Mouse (Mus musculus) limb, embryonic 13.5 days (tissue): ENCODE measurements around the gene Sgip1. TPM values are rescaled to one million over a fixed set of nuclear protein-coding genes. Genes with fewer than 3 reads are reported as not detected.

ENCODE experiments used
- ATAC-seq: fragments of 200-750 bp; cut with Nextera tagmentation; 2 replicates; pipeline ENCODE4 v1.8.0; 2017; ENCODE audit warnings: low read depth, moderate number of reproducible peaks, moderate TSS enrichment; ENCODE audit not compliant: low FRiP score
- H3K27ac ChIP-seq: fragments of 300-500 bp; sonication (generic); 2 replicates; pipeline ENCODE4 v1.5.1; 2015; ENCODE audit warnings: inconsistent platforms, mild to moderate bottlenecking, moderate library complexity
- H3K27me3 ChIP-seq: fragments of 300-500 bp; sonication (generic); 2 replicates; pipeline ENCODE4 v1.6.1; 2015; ENCODE audit warnings: mild to moderate bottlenecking, inconsistent platforms
- H3K36me3 ChIP-seq: fragments of 300-500 bp; sonication (generic); 2 replicates; pipeline ENCODE4 v1.6.1; 2015; ENCODE audit warnings: inconsistent platforms, mild to moderate bottlenecking, moderate library complexity
- H3K4me1 ChIP-seq: fragments of 300-500 bp; sonication (generic); 2 replicates; pipeline ENCODE4 v1.6.1; 2015; ENCODE audit warnings: inconsistent platforms
- H3K4me2 ChIP-seq: fragments of 300-500 bp; sonication (generic); replicated peaks from 2 replicates; pipeline ENCODE4 v1.6.1; 2015; ENCODE audit warnings: inconsistent platforms, mild to moderate bottlenecking, moderate library complexity
- H3K4me3 ChIP-seq: fragments of 300-500 bp; sonication (generic); 2 replicates; pipeline ENCODE4 v1.5.1; 2015; ENCODE audit warnings: moderate library complexity, mild to moderate bottlenecking, inconsistent platforms
- H3K9ac ChIP-seq: fragments of 300-500 bp; sonication (generic); 2 replicates; pipeline ENCODE4 v1.6.1; 2015; ENCODE audit warnings: mild to moderate bottlenecking, inconsistent platforms
- H3K9me3 ChIP-seq: fragments of 300-500 bp; sonication (generic); 2 replicates; pipeline ENCODE4 v1.6.1; 2016; ENCODE audit warnings: inconsistent platforms
- WGBS: fragments of 180-500 bp; shearing (Covaris S2); methylation state at CpG from one replicate; pipeline ENCODE4 v1.1.7; 2015; 5-methylcytosine and 5-hydroxymethylcytosine counted together
- polyA plus RNA-seq: library from polyadenylated mRNA; unstranded; fragments of >200 nt; fragmentation: Nextera tagmentation; extraction: Ambion mirVana; gene quantifications from 2 replicates; pipeline ENCODE4 v1.2.1, GENCODE M21; 2015

The Sgip1 gene
- polyA plus RNA-seq, 1 experiment from 2014 or later: 10.0 TPM

GRCm38 (mm10) chr4:102886902-102887301, 145.8 kb downstream of the Sgip1 start:
- Histone ChIP-seq H3K9ac (no peak overlapping the region), H3K4me2 (no peak overlapping the region), H3K4me3 (no peak overlapping the region), H3K4me1 (no peaks in the 10 kb centered on the region), H3K36me3 (no peaks in the 10 kb centered on the region), H3K27me3 (no peaks in the 10 kb centered on the region), H3K27ac (no peak overlapping the region), H3K9me3 (no peaks in the 10 kb centered on the region)
- no peak for ATAC-seq
- 84% methylated on average over 4 of the region's 4 CpGs for WGBS

- Histone ChIP-seq H3K4me1 (no peaks in the 10 kb centered on the region), H3K4me2 (no peak overlapping the region), H3K9ac (no peak overlapping the region), H3K27ac (no peak overlapping the region), H3K27me3 (no peaks in the 10 kb centered on the region), H3K4me3 (no peak overlapping the region), H3K9me3 (no peaks in the 10 kb centered on the region), H3K36me3 (no peaks in the 10 kb centered on the region)
- WGBS: 83% methylated on average over 14 of the region's 14 CpGs
- ATAC-seq: no peak
Measured at GRCm38 (mm10) chr4:102887770-102888689, 146.9 kb downstream of the Sgip1 start.

- H3K4me3 ChIP-seq: no peak overlapping the region
- H3K9ac ChIP-seq: no peak overlapping the region
- no peak overlapping the region for H3K27ac ChIP-seq
- H3K4me1 ChIP-seq: no peaks in the 10 kb centered on the region
- peaks cover 5% of the 10 kb centered on the region; the same call in 1 of the 2 replicates for H3K36me3 ChIP-seq
- no peak for ATAC-seq
- no peak overlapping the region for H3K4me2 ChIP-seq
- H3K9me3 ChIP-seq: peaks cover 12% of the 10 kb centered on the region
- 96% methylated on average over 2 of the region's 2 CpGs for WGBS
- no peaks in the 10 kb centered on the region for H3K27me3 ChIP-seq
Measured at GRCm38 (mm10) chr4:102895866-102896265, 154.8 kb downstream of the Sgip1 start.

- 82% methylated on average over 4 of the region's 4 CpGs for WGBS
Measured at GRCm38 (mm10) chr4:102898987-102899386, 157.9 kb downstream of the Sgip1 start.

GRCm38 (mm10) chr4:102899683-102900082, 158.6 kb downstream of the Sgip1 start:
- H3K27me3 ChIP-seq: no peaks in the 10 kb centered on the region
- WGBS: 92% methylated on average over 5 of the region's 5 CpGs
- H3K9ac ChIP-seq: no peak overlapping the region
- H3K4me1 ChIP-seq: no peaks in the 10 kb centered on the region
- no peak for ATAC-seq
- H3K27ac ChIP-seq: no peak overlapping the region
- H3K4me2 ChIP-seq: no peak overlapping the region
- H3K9me3 ChIP-seq: peaks cover 12% of the 10 kb centered on the region
- H3K4me3 ChIP-seq: no peak overlapping the region
- peaks cover 5% of the 10 kb centered on the region; the same call in 1 of the 2 replicates for H3K36me3 ChIP-seq

More at GRCm38 (mm10) chr4:102898987-102899386, 157.9 kb downstream of the Sgip1 start:
- no peak overlapping the region for H3K4me2 ChIP-seq
- H3K27me3 ChIP-seq: no peaks in the 10 kb centered on the region
- H3K4me3 ChIP-seq: no peak overlapping the region
- H3K27ac ChIP-seq: no peak overlapping the region
- no peaks in the 10 kb centered on the region for H3K4me1 ChIP-seq
- H3K36me3 ChIP-seq: peaks cover 5% of the 10 kb centered on the region; the same call in 1 of the 2 replicates
- peaks cover 12% of the 10 kb centered on the region for H3K9me3 ChIP-seq
- no peak overlapping the region for H3K9ac ChIP-seq
- ATAC-seq: no peak

GRCm38 (mm10) chr4:102900166-102900565, 159.1 kb downstream of the Sgip1 start:
- WGBS: 81% methylated on average over 6 of the region's 6 CpGs
- no peak overlapping the region for H3K9ac ChIP-seq
- H3K36me3 ChIP-seq: peaks cover 5% of the 10 kb centered on the region; the same call in 1 of the 2 replicates
- no peak overlapping the region for H3K4me2 ChIP-seq
- H3K4me1 ChIP-seq: no peaks in the 10 kb centered on the region
- H3K27me3 ChIP-seq: no peaks in the 10 kb centered on the region
- no peak overlapping the region for H3K4me3 ChIP-seq
- no peak overlapping the region for H3K27ac ChIP-seq
- H3K9me3 ChIP-seq: peaks cover 11% of the 10 kb centered on the region
- ATAC-seq: no peak

GRCm38 (mm10) chr4:102907843-102908427, 166.8 kb downstream of the Sgip1 start:
- Histone ChIP-seq H3K27me3 (no peaks in the 10 kb centered on the region), H3K4me2 (no peak overlapping the region), H3K9me3 (no peaks in the 10 kb centered on the region), H3K9ac (no peak overlapping the region), H3K27ac (no peak overlapping the region), H3K36me3 (no peaks in the 10 kb centered on the region), H3K4me3 (no peak overlapping the region), H3K4me1 (no peaks in the 10 kb centered on the region)
- ATAC-seq: no peak
- 80% methylated on average over 7 of the region's 7 CpGs for WGBS

- Histone ChIP-seq H3K4me2 (no peak overlapping the region), H3K27me3 (no peaks in the 10 kb centered on the region), H3K36me3 (no peaks in the 10 kb centered on the region), H3K4me3 (no peak overlapping the region), H3K4me1 (no peaks in the 10 kb centered on the region), H3K9me3 (no peaks in the 10 kb centered on the region), H3K27ac (no peak overlapping the region), H3K9ac (no peak overlapping the region)
- no peak for ATAC-seq
- 89% methylated on average over 4 of the region's 4 CpGs for WGBS
Measured at GRCm38 (mm10) chr4:102910191-102910590, 169.1 kb downstream of the Sgip1 start.

- no peak for ATAC-seq
- H3K9ac ChIP-seq: no peak overlapping the region
- 90% methylated on average over 3 of the region's 3 CpGs for WGBS
Measured at GRCm38 (mm10) chr4:102913176-102913575, 172.1 kb downstream of the Sgip1 start.

GRCm38 (mm10) chr4:102913700-102914327, 172.7 kb downstream of the Sgip1 start:
- ATAC-seq: no peak
- Histone ChIP-seq H3K4me2 (no peak overlapping the region), H3K36me3 (no peaks in the 10 kb centered on the region), H3K9me3 (no peaks in the 10 kb centered on the region), H3K9ac (no peak overlapping the region), H3K27me3 (no peaks in the 10 kb centered on the region; the same call in 1 of the 2 replicates), H3K27ac (no peak overlapping the region), H3K4me1 (no peaks in the 10 kb centered on the region), H3K4me3 (no peak overlapping the region)
- 78% methylated on average over 5 of the region's 5 CpGs for WGBS

More at GRCm38 (mm10) chr4:102913176-102913575, 172.1 kb downstream of the Sgip1 start:
- Histone ChIP-seq H3K27ac (no peak overlapping the region), H3K4me3 (no peak overlapping the region), H3K9me3 (no peaks in the 10 kb centered on the region), H3K27me3 (no peaks in the 10 kb centered on the region), H3K4me1 (no peaks in the 10 kb centered on the region), H3K4me2 (no peak overlapping the region), H3K36me3 (no peaks in the 10 kb centered on the region)

- H3K27ac ChIP-seq: no peak overlapping the region
- no peak overlapping the region for H3K4me3 ChIP-seq
- peaks cover 6% of the 10 kb centered on the region; the same call in 1 of the 2 replicates for H3K4me1 ChIP-seq
Measured at GRCm38 (mm10) chr4:102918191-102918590, 177.1 kb downstream of the Sgip1 start.

GRCm38 (mm10) chr4:102929491-102929890, 188.4 kb downstream of the Sgip1 start:
- Histone ChIP-seq H3K36me3 (no peaks in the 10 kb centered on the region), H3K9ac (no peak overlapping the region), H3K4me3 (no peak overlapping the region), H3K27ac (no peak overlapping the region), H3K4me1 (no peaks in the 10 kb centered on the region), H3K9me3 (no peaks in the 10 kb centered on the region), H3K4me2 (no peak overlapping the region), H3K27me3 (no peaks in the 10 kb centered on the region; the same call in 1 of the 2 replicates)
- WGBS: 50% methylated on average over 3 of the region's 4 CpGs
- no peak for ATAC-seq

More at GRCm38 (mm10) chr4:102918191-102918590, 177.1 kb downstream of the Sgip1 start:
- Histone ChIP-seq H3K9me3 (no peaks in the 10 kb centered on the region), H3K36me3 (no peaks in the 10 kb centered on the region), H3K27me3 (peaks cover 7% of the 10 kb centered on the region; the same call in 1 of the 2 replicates), H3K4me2 (no peak overlapping the region), H3K9ac (no peak overlapping the region)
- 93% methylated on average over 1 of the region's 1 CpGs for WGBS
- no peak for ATAC-seq
